Mouse (Mus musculus): ENCODE measurements around the gene Cdcp1. TPM values are rescaled to one million over a fixed set of nuclear protein-coding genes. Genes with fewer than 3 reads are reported as not detected.

Cdcp1 gene
- polyA plus RNA-seq, 1 experiment from 2014 or later: 0.59 TPM

DNA sequence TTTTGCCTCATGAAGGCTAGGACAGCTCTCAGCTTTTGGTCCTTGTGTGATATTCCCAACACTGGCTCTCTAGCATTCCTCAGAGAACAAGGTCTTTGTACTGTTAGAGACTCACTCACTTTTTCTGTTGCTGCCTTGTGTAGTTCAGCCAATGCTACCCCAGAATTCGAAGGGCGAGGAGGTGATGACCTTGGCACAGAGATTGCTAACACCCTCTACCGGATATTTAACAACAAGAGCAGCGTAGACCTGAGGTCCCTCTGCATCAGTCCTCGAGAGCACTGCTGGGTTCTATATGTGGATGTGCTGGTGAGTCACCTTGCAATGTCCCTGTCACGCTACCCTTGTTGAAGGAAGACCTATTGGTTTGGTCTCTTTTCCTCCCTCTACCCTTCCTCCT lies 88.2 kb downstream of the Cdcp1 start:
- 95% methylated on average over 6 of the region's 6 CpGs for WGBS
- DNase-seq (ENCODE audit: low spot score) (no peak), ATAC-seq (replicated peaks; ENCODE audit: low FRiP score) (no peak)
- Histone ChIP-seq H3K9ac (ENCODE audit: low read depth, low read length) (no peak overlapping the region), H3K9me3 (ENCODE audit: control insufficient read depth, low read length) (no peaks in the 10 kb centered on the region), H3K36me3 (ENCODE audit: control insufficient read depth, insufficient read depth, low read length) (peaks cover 50% of the 10 kb centered on the region), H3K27me3 (replicated peaks; ENCODE audit: control insufficient read depth, insufficient read depth, low read length) (no peaks in the 10 kb centered on the region), H3K4me3 (ENCODE audit: low read depth, low read length) (no peak overlapping the region), H3K4me2 (no peak overlapping the region), H3K27ac (ENCODE audit: low read depth, low read length) (no peak overlapping the region), H3K4me1 (replicated peaks; ENCODE audit: control insufficient read depth, insufficient read depth, low read length) (peaks cover 13% of the 10 kb centered on the region)

DNA sequence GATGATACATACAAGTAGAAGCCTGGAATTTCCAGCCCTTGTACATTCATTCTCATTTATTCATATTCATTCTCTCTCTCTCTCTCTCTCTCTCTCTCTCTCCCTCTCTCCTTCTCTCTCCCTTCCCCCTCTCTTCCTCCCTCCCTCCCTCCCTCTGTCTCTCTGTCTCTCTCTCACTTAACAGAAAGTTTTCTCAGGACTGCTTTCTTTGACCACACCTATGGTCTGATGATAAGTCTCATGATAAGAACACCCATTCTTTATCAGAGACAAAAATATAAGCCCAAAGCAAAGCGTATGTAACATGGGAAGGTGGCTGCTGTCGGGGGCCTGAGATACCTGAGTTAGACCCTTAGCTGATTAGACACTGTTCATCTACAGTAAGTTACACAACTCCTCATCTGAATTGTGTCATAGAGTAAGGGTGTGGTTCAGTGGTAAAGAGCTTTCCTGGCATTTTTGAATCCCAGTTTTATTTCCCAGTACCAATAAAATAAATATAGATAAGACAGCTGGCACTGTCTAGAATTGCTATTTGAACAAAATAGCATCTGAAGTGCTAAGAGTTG lies 91.3 kb downstream of the Cdcp1 start:
- H3K27ac ChIP-seq (ENCODE audit: low read depth, low read length): peak overlapping the region; percentile 45; the same call in 1 of the 2 replicates
- H3K9ac ChIP-seq (ENCODE audit: low read depth, low read length): no peak overlapping the region
- H3K4me1 ChIP-seq (replicated peaks; ENCODE audit: control insufficient read depth, insufficient read depth, low read length): peaks cover 13% of the 10 kb centered on the region
- ATAC-seq (replicated peaks; ENCODE audit: low FRiP score): peak; percentile 67
- DNase-seq (ENCODE audit: low spot score): no peak
- H3K9me3 ChIP-seq (ENCODE audit: control insufficient read depth, low read length): no peaks in the 10 kb centered on the region
- peaks cover 40% of the 10 kb centered on the region for H3K36me3 ChIP-seq (ENCODE audit: control insufficient read depth, insufficient read depth, low read length)
- peak overlapping the region; percentile 31 for H3K4me2 ChIP-seq
- 59% methylated on average over 2 of the region's 2 CpGs for WGBS
- no peak overlapping the region for H3K4me3 ChIP-seq (ENCODE audit: low read depth, low read length)
- no peaks in the 10 kb centered on the region for H3K27me3 ChIP-seq (replicated peaks; ENCODE audit: control insufficient read depth, insufficient read depth, low read length)

DNA sequence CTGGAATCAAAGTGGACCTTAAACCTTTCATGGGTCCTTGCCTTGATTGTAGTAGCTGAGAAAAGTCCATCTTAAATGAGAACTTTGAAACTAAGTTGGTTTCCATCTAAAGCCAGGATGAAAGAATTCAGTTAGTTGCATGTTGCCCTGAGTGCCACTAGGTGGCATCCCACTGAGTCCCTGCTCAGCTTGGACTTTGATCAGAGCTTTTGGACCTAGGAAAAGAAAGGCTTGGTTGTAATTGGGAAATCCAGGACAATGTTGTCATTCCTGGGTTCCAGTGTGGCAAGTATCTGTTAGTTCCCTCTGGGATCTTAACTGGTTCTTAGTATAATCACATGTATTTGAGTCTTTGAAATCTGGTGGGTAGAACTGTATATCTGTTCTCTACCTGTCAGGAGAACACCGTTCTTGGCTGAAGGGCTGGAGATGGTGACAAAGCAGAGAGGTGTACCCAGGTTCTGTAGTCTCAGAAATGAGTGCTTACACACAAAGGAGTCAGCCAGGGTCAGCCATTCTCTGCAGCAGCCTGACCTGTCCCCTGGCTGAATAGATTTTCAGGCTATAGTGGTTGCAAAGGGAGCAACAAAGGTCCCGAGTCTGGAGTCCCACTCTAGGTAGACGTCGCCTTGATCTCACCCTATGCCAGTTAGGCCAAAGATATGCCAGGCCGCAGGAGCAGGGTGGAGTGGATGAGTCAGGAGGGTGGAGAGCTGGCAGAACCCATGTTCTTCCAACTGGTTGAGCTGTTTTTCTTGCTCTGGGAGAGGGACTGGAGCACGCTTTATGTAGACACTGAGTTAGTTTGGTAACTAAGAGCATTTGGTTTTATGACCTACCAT lies 92.0 kb downstream of the Cdcp1 start:
- Histone ChIP-seq H3K27ac (ENCODE audit: low read depth, low read length) (peak overlapping the region; percentile 45), H3K27me3 (replicated peaks; ENCODE audit: control insufficient read depth, insufficient read depth, low read length) (no peaks in the 10 kb centered on the region), H3K4me2 (peak overlapping the region; percentile 31), H3K36me3 (ENCODE audit: control insufficient read depth, insufficient read depth, low read length) (peaks cover 47% of the 10 kb centered on the region), H3K9me3 (ENCODE audit: control insufficient read depth, low read length) (no peaks in the 10 kb centered on the region), H3K4me1 (replicated peaks; ENCODE audit: control insufficient read depth, insufficient read depth, low read length) (peaks cover 13% of the 10 kb centered on the region), H3K9ac (ENCODE audit: low read depth, low read length) (no peak overlapping the region), H3K4me3 (ENCODE audit: low read depth, low read length) (no peak overlapping the region)
- peak; percentile 37; the same call in 1 of the 2 replicates for ATAC-seq (replicated peaks; ENCODE audit: low FRiP score)
- 85% methylated on average over 6 of the region's 6 CpGs for WGBS
- no peak for DNase-seq (ENCODE audit: low spot score)

DNA sequence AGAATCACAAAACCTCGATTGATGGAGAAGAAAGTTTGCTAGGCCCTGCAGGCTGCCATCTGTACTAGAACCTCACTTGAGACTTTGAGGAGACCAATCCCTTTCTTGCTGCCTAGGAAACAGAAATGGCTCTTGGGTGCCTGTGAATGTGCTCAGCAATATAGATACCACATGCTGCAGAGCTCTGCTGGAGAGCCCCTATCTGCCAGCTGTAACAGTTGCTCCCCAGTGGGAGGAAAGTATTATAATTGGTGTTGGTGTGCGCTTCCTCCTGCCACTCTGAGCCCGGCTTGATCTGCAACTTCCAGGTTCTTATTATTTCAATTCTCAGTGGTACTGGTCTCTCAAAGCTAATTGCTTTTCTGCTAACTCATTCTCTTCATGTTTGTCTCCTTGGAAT lies 92.8 kb downstream of the Cdcp1 start:
- WGBS: 85% methylated on average over 3 of the region's 3 CpGs
- Histone ChIP-seq H3K9ac (ENCODE audit: low read depth, low read length) (no peak overlapping the region), H3K36me3 (ENCODE audit: control insufficient read depth, insufficient read depth, low read length) (peaks cover 45% of the 10 kb centered on the region), H3K4me3 (ENCODE audit: low read depth, low read length) (no peak overlapping the region), H3K27me3 (replicated peaks; ENCODE audit: control insufficient read depth, insufficient read depth, low read length) (no peaks in the 10 kb centered on the region), H3K9me3 (ENCODE audit: control insufficient read depth, low read length) (no peaks in the 10 kb centered on the region), H3K27ac (ENCODE audit: low read depth, low read length) (no peak overlapping the region), H3K4me1 (replicated peaks; ENCODE audit: control insufficient read depth, insufficient read depth, low read length) (peaks cover 13% of the 10 kb centered on the region), H3K4me2 (no peak overlapping the region)
- DNase-seq (ENCODE audit: low spot score) (no peak), ATAC-seq (replicated peaks; ENCODE audit: low FRiP score) (no peak)

Other genes with a start within 250 kb of the Cdcp1 start
- gene Tmem42, start 194.7 kb downstream of the Cdcp1 start, polyA plus RNA-seq (2014; fragmentation: Nextera tagmentation; extraction: Ambion mirVana): 8.8 and 11.6 TPM in 2 replicates
- gene Tgm4, start 181.3 kb downstream of the Cdcp1 start, polyA plus RNA-seq (2014; fragmentation: Nextera tagmentation; extraction: Ambion mirVana): 0.23 and 0.35 TPM in 2 replicates
- 54.8 and 57.0 TPM in 2 replicates for gene Zdhhc3, start 102.8 kb downstream of the Cdcp1 start, polyA plus RNA-seq (2014; fragmentation: Nextera tagmentation; extraction: Ambion mirVana)
- gene Exosc7, start 102.8 kb downstream of the Cdcp1 start, polyA plus RNA-seq (2014; fragmentation: Nextera tagmentation; extraction: Ambion mirVana): 191 and 193 TPM in 2 replicates
- not detected in 2 replicates for gene Clec3b, start 65.1 kb downstream of the Cdcp1 start, polyA plus RNA-seq (2014; fragmentation: Nextera tagmentation; extraction: Ambion mirVana)
- gene Tmem158, start 44.7 kb upstream of the Cdcp1 start, polyA plus RNA-seq (2014; fragmentation: Nextera tagmentation; extraction: Ambion mirVana): 7.2 and 9.8 TPM in 2 replicates
- gene Lars2, start 150.9 kb upstream of the Cdcp1 start, polyA plus RNA-seq (2014; fragmentation: Nextera tagmentation; extraction: Ambion mirVana): 860 and 1,217 TPM in 2 replicates